Mouse (Mus musculus): ENCODE results near the gene 4930447C04Rik.

GRCm38 (mm10) chr12:72970620-72971019 is 30.0 kb upstream of the 4930447C04Rik start:
- no peak for TF ChIP-seq EP300 (IDR thresholded peaks at IDR 0.05; ENCODE audit: low read depth)
- no peak for TF ChIP-seq CTCF (IDR thresholded peaks at IDR 0.05; ENCODE audit: low read depth)

All from liver, embryonic 14.5 days (tissue).